18 mouse cellular contexts compared by ENCODE assay signal in genomic region chr8:117033393-117033792, GRCm38 (mm10). TPM values are rescaled to one million over a fixed set of nuclear protein-coding genes. Genes with fewer than 3 reads are reported as not detected.
DNase-seq lines count a peak whose midpoint lies in the region; TF ChIP-seq lines count a peak whose summit lies in the region.
"Had no signal": no experiment of that assay in that cellular context is flagged by ENCODE, and none has a peak within 500 bp of the region (broad histone marks: within the 10 kb centered on the region; RNA-seq: fewer than 3 reads in every experiment).

No protein-coding gene starts in this region.

- no peak for TF ChIP-seq POLR2A in thymus, adult 2 months (IDR thresholded peaks at IDR 0.05; ENCODE audit: control insufficient read depth, extremely low read depth, insufficient read depth, low read length, poor library complexity)

- peaks cover 4% of the 10 kb centered on the region for H3K4me1 ChIP-seq in thymus, adult 2 months (replicated peaks; ENCODE audit: control insufficient read depth, insufficient read depth, low read length)
- H3K4me1 ChIP-seq in megakaryocyte, embryonic 14.5 days, result peaks cover 34% of the 10 kb centered on the region
- H3K4me1 ChIP-seq: embryonic facial prominence, embryonic 12.5 days; midbrain, embryonic 10.5 days had no signal

- H3K27me3 ChIP-seq in thymus, adult 2 months (ENCODE audit: control insufficient read depth, insufficient read depth, low read length), result no peaks in the 10 kb centered on the region
- peaks cover 15% of the 10 kb centered on the region for H3K27me3 ChIP-seq in megakaryocyte, embryonic 14.5 days (replicated peaks)
- H3K27me3 ChIP-seq: embryonic facial prominence, embryonic 12.5 days; liver, embryonic 13.5 days had no signal

- H3K4me3 ChIP-seq in thymus, adult 2 months (ENCODE audit: control insufficient read depth, insufficient read depth, low read length), result no peak overlapping the region
- peak overlapping the region; percentile 55 for H3K4me3 ChIP-seq in megakaryocyte, embryonic 14.5 days (replicated peaks)
- H3K4me3 ChIP-seq: embryonic facial prominence, embryonic 12.5 days; hindbrain, embryonic 10.5 days; liver, embryonic 13.5 days; midbrain, embryonic 10.5 days had no signal

- 11% methylated on average over 3 of the region's 3 CpGs for WGBS in thymus, adult 2 months

- no peak for TF ChIP-seq CTCF in thymus, adult 2 months (IDR thresholded peaks at IDR 0.05; ENCODE audit: borderline replicate concordance, control insufficient read depth, extremely low read depth, insufficient read depth, low read length, poor library complexity)

- DNase-seq in thymus, adult 2 months, result peak; percentile 13
- no peak for DNase-seq in thymus, adult 18-20 months
- DNase-seq in adrenal gland, postnatal 25 days, result peak; percentile 53
- peak; percentile 30 for DNase-seq in yolk sac, embryonic 10.5 days (ENCODE audit: low spot score)
- no peak for DNase-seq in urinary bladder, adult 2 months (ENCODE audit: low spot score)
- no peak for DNase-seq in heart, postnatal 4 days
- no peak for DNase-seq in layer of hippocampus, adult 8-10 months (ENCODE audit: low spot score in 2 of 2)
- DNase-seq: cerebellum, postnatal 25 days; gastrocnemius, postnatal 14 days; kidney, adult 11 months; kidney, postnatal 10 days; layer of hippocampus, adult 9-11 months; liver, embryonic 13.5 days; lung, postnatal 10 days had no signal

- no peak overlapping the region for H3K27ac ChIP-seq in thymus, adult 2 months (ENCODE audit: control insufficient read depth, insufficient read depth, low read length)
- H3K27ac ChIP-seq: embryonic facial prominence, embryonic 12.5 days; hindbrain, embryonic 10.5 days; liver, embryonic 13.5 days; midbrain, embryonic 10.5 days had no signal

- no peaks in the 10 kb centered on the region for H3K9me3 ChIP-seq in megakaryocyte, embryonic 14.5 days
- H3K9me3 ChIP-seq: embryonic facial prominence, embryonic 12.5 days; hindbrain, embryonic 10.5 days; liver, embryonic 13.5 days; midbrain, embryonic 10.5 days had no signal

- H3K36me3 ChIP-seq in thymus, adult 2 months (ENCODE audit: control insufficient read depth, insufficient read depth, low read length), result no peaks in the 10 kb centered on the region
- no peaks in the 10 kb centered on the region for H3K36me3 ChIP-seq in megakaryocyte, embryonic 14.5 days (replicated peaks; ENCODE audit: low read length)
- H3K36me3 ChIP-seq: embryonic facial prominence, embryonic 12.5 days; hindbrain, embryonic 10.5 days; liver, embryonic 13.5 days; midbrain, embryonic 10.5 days had no signal

RNA-seq across cellular contexts. Expression of gene Gcsh, which starts 40.1 kb away (rescaled TPM):
- polyA plus RNA-seq in thymus, adult 2 months (2012; rRNA removed), result 14.7 and 16.0 TPM in 2 replicates
- total RNA-seq in adrenal gland, postnatal 25 days (2021), result 93.1 and 118 TPM in 2 replicates
- polyA plus RNA-seq in megakaryocyte, embryonic 14.5 days (2012; ENCODE audit: insufficient read depth, low replicate concordance), result 1.6 and 4.9 TPM in 2 replicates
- 60.5 and 70.1 TPM in 2 replicates for polyA plus RNA-seq in urinary bladder, adult 2 months (2012; rRNA removed)
- total RNA-seq in heart, postnatal 4 days (2021), result 10 to 100 TPM; 38.6 to 38.8 TPM
- 10 to 100 TPM; 46.0 to 53.2 (median 48.7) TPM for total RNA-seq in layer of hippocampus, adult 8-10 months (2022)

RNA-seq across cellular contexts. Expression of gene Pkd1l2, which starts 48.9 kb away (rescaled TPM):
- polyA plus RNA-seq in thymus, adult 2 months (2012; rRNA removed), result 0.09 and 0.16 TPM in 2 replicates
- 2.2 and 3.5 TPM in 2 replicates for total RNA-seq in adrenal gland, postnatal 25 days (2021)
- polyA plus RNA-seq in megakaryocyte, embryonic 14.5 days (2012; ENCODE audit: insufficient read depth, low replicate concordance), result 0.63 TPM in 1 of 2 replicates, not detected in the other
- polyA plus RNA-seq in urinary bladder, adult 2 months (2012; rRNA removed), result 0.07 and 0.09 TPM in 2 replicates
- total RNA-seq in heart, postnatal 4 days (2021), result under 1 TPM; 0.02 to 0.05 TPM
- under 1 TPM in 3 of 4 experiments, not detected in 1; 0.06 to 0.27 (median 0.11) TPM for total RNA-seq in layer of hippocampus, adult 8-10 months (2022)
- polyA plus RNA-seq: embryonic facial prominence, embryonic 12.5 days; hindbrain, embryonic 10.5 days had no signal

RNA-seq across cellular contexts. Expression of gene 1700030J22Rik, which starts 54.6 kb away (rescaled TPM):
- polyA plus RNA-seq in thymus, adult 2 months (2012; rRNA removed), result 0.53 and 0.55 TPM in 2 replicates
- total RNA-seq in adrenal gland, postnatal 25 days (2021), result 2.2 and 3.8 TPM in 2 replicates
- 1.8 and 2.0 TPM in 2 replicates for polyA plus RNA-seq in megakaryocyte, embryonic 14.5 days (2012; ENCODE audit: insufficient read depth, low replicate concordance)
- 0.47 TPM in 2 replicates for polyA plus RNA-seq in urinary bladder, adult 2 months (2012; rRNA removed)
- total RNA-seq in heart, postnatal 4 days (2021), result under 1 TPM; 0.47 to 0.55 TPM
- 10 to 100 TPM in 1 of 4 experiments, 1 to 10 TPM in 3; 7.3 to 10.6 (median 8.6) TPM for total RNA-seq in layer of hippocampus, adult 8-10 months (2022)

Comparison
In these comparisons a context has a peak if more than half of its experiments do, and no peak if none do; other contexts are left out.
1. DNase-seq: peak in thymus, adult 2 months (single experiment), adrenal gland, postnatal 25 days (single experiment) and yolk sac, embryonic 10.5 days (single experiment); none in thymus, adult 18-20 months (0 of 2), urinary bladder, adult 2 months (single experiment), heart, postnatal 4 days (single experiment) and layer of hippocampus, adult 8-10 months (0 of 2).